Mouse (Mus musculus) liver, adult 2 months (tissue): ENCODE results near the gene Fate1.

ENCODE experiments used
- CTCF ChIP-seq: fragments of 200-500 bp; IDR thresholded peaks from 2 replicates; pipeline ENCODE4 v1.5.1; 2011; ENCODE audit warnings: low read depth, low read length, control low read depth
- POLR2A ChIP-seq: fragments of 200-500 bp; IDR thresholded peaks from 2 replicates; pipeline ENCODE4 v1.6.1; 2011; ENCODE audit warnings: low read length, control low read depth; ENCODE audit not compliant: insufficient read depth; ENCODE audit errors: extremely low read depth

- TF ChIP-seq CTCF (no peak), POLR2A (no peak)
These were observed 49.5 kb downstream of the Fate1 start for GRCm38 (mm10) chrX:72022241-72022640.
